Mouse (Mus musculus) megakaryocyte, embryonic 14.5 days (primary cell): ENCODE measurements around the gene Tmed8.

Experiments used
- FLI1 ChIP-seq: IDR thresholded peaks from 2 replicates; pipeline ENCODE4 v1.6.1; 2012; ENCODE audit warnings: low read length, inconsistent platforms, mixed read lengths
- GATA1 ChIP-seq: IDR thresholded peaks from 3 replicates; pipeline ENCODE4 v1.6.1; 2012; ENCODE audit warnings: mixed read lengths, low read length, inconsistent platforms, borderline replicate concordance

GRCm38 (mm10) chr12:87132210-87132609 is 68.0 kb downstream of the Tmed8 start:
- TF ChIP-seq GATA1 = peak; percentile 30; the same call in 1 of the 3 replicates
- TF ChIP-seq FLI1 = no peak
